Mouse (Mus musculus): ENCODE results near the gene Shc2. TPM values are rescaled to one million over a fixed set of nuclear protein-coding genes. Genes with fewer than 3 reads are reported as not detected.

Shc2 gene
- polyA plus RNA-seq, 1 experiment from 2014 or later: 8.5 TPM

DNA sequence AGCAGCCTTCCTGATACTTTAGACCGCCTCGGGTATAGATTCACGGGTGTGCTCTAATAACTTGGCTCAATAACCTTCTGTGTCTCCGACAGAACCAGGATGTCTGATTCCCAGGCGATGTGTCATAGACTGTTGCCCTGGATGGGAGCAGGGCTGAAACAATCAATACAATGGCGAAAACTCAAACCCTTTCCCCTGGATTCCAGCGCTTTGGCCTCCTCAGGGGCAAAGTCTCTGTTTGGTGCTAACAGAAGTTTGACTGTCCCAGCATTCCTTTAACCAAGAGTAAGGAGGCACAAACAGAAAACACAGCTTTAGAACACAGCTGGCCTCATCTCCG is 42.2 kb downstream of the Shc2 start:
- Histone ChIP-seq H3K36me3 (ENCODE audit: control insufficient read depth, insufficient read depth, low read length) (no peaks in the 10 kb centered on the region), H3K4me2 (replicated peaks; ENCODE audit: low read depth, low read length) (no peak overlapping the region), H3K9me3 (ENCODE audit: control insufficient read depth, low read length) (no peaks in the 10 kb centered on the region), H3K4me1 (ENCODE audit: control insufficient read depth, insufficient read depth, low read length) (no peaks in the 10 kb centered on the region), H3K27ac (ENCODE audit: low read depth, low read length) (no peak overlapping the region), H3K4me3 (ENCODE audit: low read length) (no peak overlapping the region), H3K9ac (ENCODE audit: low read depth, low read length) (no peak overlapping the region), H3K27me3 (ENCODE audit: control insufficient read depth, insufficient read depth, low read length) (0 out of 2 replicates have a peak, but pooled peaks cover 3% of the 10 kb centered on the region)
- peak; percentile 36; the same call in 1 of the 2 replicates for ATAC-seq (ENCODE audit: low FRiP score, low TSS enrichment)
- 64% methylated on average over 8 of the region's 8 CpGs for WGBS

DNA sequence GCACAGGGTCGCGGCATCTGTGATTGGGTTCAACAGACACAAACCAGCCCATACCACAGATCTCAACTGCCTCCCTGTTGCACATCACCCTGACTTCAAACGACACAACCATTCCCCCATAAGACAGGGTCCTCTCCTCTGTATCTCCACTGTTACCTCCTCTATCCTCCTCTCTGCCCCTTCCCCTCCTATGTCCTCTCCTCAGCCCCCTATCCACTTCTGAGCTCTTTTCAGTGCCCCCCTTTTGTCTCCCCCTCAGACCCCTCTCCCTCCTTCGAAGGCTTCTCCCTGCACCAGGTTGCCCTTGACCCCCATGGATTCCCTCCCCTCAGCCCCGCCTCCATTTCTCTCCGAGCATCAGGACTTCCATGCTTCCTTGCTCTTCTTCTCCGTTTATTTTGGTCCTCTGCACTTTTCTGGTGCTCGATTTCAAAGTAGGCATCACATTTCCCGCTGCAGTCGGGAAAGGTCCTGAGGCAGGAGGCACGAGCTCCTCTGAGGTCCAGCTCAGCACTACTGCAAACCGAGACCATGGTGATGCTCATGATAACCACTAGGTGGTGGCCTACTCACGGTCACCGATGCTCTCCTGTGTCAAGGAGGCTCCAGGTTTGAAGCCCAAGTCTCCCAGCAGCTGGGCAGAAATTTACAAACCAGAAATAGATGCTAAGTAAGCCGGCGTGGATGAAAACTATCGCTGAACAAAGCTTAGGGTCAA is 42.7 kb downstream of the Shc2 start:
- H3K27me3 ChIP-seq (ENCODE audit: control insufficient read depth, insufficient read depth, low read length): 0 out of 2 replicates have a peak, but pooled peaks cover 3% of the 10 kb centered on the region
- WGBS: 12% methylated on average over 17 of the region's 17 CpGs
- peak; percentile 93 for ATAC-seq (ENCODE audit: low FRiP score, low TSS enrichment)

DNA sequence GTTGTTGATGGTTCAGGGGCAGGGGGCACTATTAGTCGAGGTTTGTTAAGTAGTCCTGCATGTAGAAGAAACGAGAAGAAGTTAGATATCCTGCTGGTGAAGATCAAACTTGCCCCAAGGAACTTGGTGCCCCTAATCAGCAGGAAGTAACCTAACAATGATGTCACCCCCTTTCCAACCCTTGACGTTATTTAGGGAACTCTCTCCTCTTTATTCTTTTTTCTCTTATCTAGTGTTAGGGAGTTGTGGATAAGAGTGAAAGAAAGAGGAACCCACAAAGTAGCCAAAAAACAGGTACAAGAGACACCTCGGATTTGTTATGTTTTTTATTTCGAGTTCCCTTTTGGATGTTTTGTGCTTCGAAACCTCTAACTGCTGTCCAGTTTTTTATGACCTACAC is 43.6 kb downstream of the Shc2 start:
- Histone ChIP-seq H3K27me3 (ENCODE audit: control insufficient read depth, insufficient read depth, low read length) (0 out of 2 replicates have a peak, but pooled peaks cover 3% of the 10 kb centered on the region), H3K36me3 (ENCODE audit: control insufficient read depth, insufficient read depth, low read length) (no peaks in the 10 kb centered on the region), H3K4me2 (replicated peaks; ENCODE audit: low read depth, low read length) (no peak overlapping the region), H3K4me3 (ENCODE audit: low read length) (no peak overlapping the region), H3K9ac (ENCODE audit: low read depth, low read length) (no peak overlapping the region), H3K9me3 (ENCODE audit: control insufficient read depth, low read length) (no peaks in the 10 kb centered on the region), H3K27ac (ENCODE audit: low read depth, low read length) (no peak overlapping the region), H3K4me1 (ENCODE audit: control insufficient read depth, insufficient read depth, low read length) (no peaks in the 10 kb centered on the region)
- WGBS: 51% methylated on average over 6 of the region's 6 CpGs
- ATAC-seq (ENCODE audit: low FRiP score, low TSS enrichment): no peak

More for the DNA sequence above, 42.7 kb downstream of the Shc2 start:
- no peaks in the 10 kb centered on the region for H3K4me1 ChIP-seq (ENCODE audit: control insufficient read depth, insufficient read depth, low read length)
- no peak overlapping the region for H3K4me2 ChIP-seq (replicated peaks; ENCODE audit: low read depth, low read length)
- H3K9me3 ChIP-seq (ENCODE audit: control insufficient read depth, low read length): no peaks in the 10 kb centered on the region
- no peak overlapping the region for H3K9ac ChIP-seq (ENCODE audit: low read depth, low read length)
- H3K36me3 ChIP-seq (ENCODE audit: control insufficient read depth, insufficient read depth, low read length): no peaks in the 10 kb centered on the region
- no peak overlapping the region for H3K27ac ChIP-seq (ENCODE audit: low read depth, low read length)
- H3K4me3 ChIP-seq (ENCODE audit: low read length): no peak overlapping the region

DNA sequence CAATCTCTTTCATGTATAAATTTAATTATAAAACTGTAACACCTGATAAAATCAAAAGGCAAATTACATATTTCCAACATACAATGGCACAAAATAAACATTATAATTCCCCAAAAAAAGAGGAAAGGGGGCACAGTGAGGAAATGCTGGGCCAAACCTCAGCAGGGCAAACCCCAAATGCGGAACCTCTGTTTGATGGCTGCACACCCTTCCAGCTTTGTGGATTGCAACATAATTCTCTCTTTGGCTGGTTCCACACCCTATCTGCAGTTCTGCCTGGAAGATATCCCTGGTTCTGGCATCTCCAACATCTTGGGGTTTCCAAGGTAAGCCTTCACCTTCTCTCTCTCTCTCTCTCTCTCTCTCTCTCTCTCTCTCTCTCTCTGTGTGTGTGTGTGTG is 47.0 kb downstream of the Shc2 start:
- WGBS: 96% methylated on average over 1 of the region's 1 CpGs
- 0 out of 2 replicates have a peak, but pooled peaks cover 3% of the 10 kb centered on the region for H3K27me3 ChIP-seq (ENCODE audit: control insufficient read depth, insufficient read depth, low read length)

DNA sequence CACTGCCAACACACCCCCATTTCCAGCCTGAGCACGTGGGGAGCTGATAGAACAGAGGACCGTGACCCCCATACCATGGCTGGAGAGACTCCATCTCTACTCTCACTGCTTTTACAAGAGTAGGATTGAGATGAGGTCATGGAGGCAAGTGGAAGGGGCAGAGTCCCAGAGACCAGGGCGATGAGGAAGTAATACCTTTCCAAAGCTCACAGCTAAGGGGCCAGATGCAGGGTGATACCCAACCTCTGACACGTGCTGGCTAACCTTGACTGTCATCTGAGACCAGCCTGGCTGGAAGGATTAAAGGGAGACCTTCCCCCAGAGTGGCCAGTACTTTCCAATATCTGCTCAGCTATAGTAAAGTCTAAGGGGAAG is 50.0 kb downstream of the Shc2 start:
- WGBS: 68% methylated on average over 4 of the region's 4 CpGs
- Histone ChIP-seq H3K4me2 (replicated peaks; ENCODE audit: low read depth, low read length) (no peak overlapping the region), H3K9me3 (ENCODE audit: control insufficient read depth, low read length) (no peaks in the 10 kb centered on the region), H3K36me3 (ENCODE audit: control insufficient read depth, insufficient read depth, low read length) (no peaks in the 10 kb centered on the region), H3K9ac (ENCODE audit: low read depth, low read length) (no peak overlapping the region), H3K4me3 (ENCODE audit: low read length) (no peak overlapping the region), H3K4me1 (ENCODE audit: control insufficient read depth, insufficient read depth, low read length) (no peaks in the 10 kb centered on the region), H3K27me3 (ENCODE audit: control insufficient read depth, insufficient read depth, low read length) (no peaks in the 10 kb centered on the region), H3K27ac (ENCODE audit: low read depth, low read length) (no peak overlapping the region)
- no peak for ATAC-seq (ENCODE audit: low FRiP score, low TSS enrichment)

More for the DNA sequence above, 47.0 kb downstream of the Shc2 start:
- H3K9me3 ChIP-seq (ENCODE audit: control insufficient read depth, low read length): no peaks in the 10 kb centered on the region
- no peak overlapping the region for H3K27ac ChIP-seq (ENCODE audit: low read depth, low read length)
- H3K4me3 ChIP-seq (ENCODE audit: low read length): no peak overlapping the region
- no peak for ATAC-seq (ENCODE audit: low FRiP score, low TSS enrichment)
- H3K4me1 ChIP-seq (ENCODE audit: control insufficient read depth, insufficient read depth, low read length): no peaks in the 10 kb centered on the region
- no peak overlapping the region for H3K4me2 ChIP-seq (replicated peaks; ENCODE audit: low read depth, low read length)
- H3K36me3 ChIP-seq (ENCODE audit: control insufficient read depth, insufficient read depth, low read length): no peaks in the 10 kb centered on the region
- H3K9ac ChIP-seq (ENCODE audit: low read depth, low read length): no peak overlapping the region

DNA sequence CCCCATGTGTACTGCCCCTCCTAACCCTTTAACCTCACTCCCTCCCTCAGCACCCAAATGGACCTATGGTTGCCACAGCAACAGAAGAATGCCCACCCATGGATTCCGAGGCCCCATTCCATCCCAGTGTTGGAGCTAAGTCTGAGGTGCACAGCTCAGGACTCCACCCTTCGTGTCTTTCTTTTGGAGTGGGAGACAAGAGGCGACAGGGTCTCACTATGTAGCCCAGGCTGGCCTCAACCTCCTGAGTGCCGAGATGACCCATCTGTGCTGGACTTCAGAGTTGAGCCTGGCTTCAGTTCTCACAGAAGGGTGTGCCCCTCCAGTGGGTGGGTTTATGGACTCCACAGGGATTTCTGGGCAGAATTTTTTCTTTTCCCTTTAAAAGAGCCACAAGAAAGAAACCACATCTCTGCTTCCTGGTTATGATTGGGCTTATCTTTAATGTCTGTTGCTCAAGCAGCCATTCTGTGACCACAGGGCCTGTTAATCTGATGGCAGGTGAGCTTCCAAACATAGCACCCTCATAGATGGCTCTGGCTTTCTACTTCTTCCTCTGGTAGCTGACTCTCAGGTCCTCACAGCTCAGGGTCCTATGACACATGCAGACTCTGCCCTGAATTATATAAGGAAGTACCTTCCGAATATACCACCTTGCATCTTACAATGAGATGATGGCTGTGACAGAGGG is 50.5 kb downstream of the Shc2 start, which contains the start of gene Theg:
Gene Theg, minus strand, starts transcription at position 271 of the 691 bp plus-strand sequence.
- Histone ChIP-seq H3K4me2 (replicated peaks; ENCODE audit: low read depth, low read length) (no peak within 1 kb of the TSS), H3K4me1 (ENCODE audit: control insufficient read depth, insufficient read depth, low read length) (no peaks in the 10 kb centered on the region), H3K9me3 (ENCODE audit: control insufficient read depth, low read length) (no peaks in the 10 kb centered on the region), H3K27me3 (ENCODE audit: control insufficient read depth, insufficient read depth, low read length) (no peaks in the 10 kb centered on the region), H3K9ac (ENCODE audit: low read depth, low read length) (no peak within 1 kb of the TSS), H3K4me3 (ENCODE audit: low read length) (no peak within 1 kb of the TSS), H3K36me3 (ENCODE audit: control insufficient read depth, insufficient read depth, low read length) (no peaks in the 10 kb centered on the region), H3K27ac (ENCODE audit: low read depth, low read length) (no peak within 1 kb of the TSS)
- WGBS: 83% methylated on average over 5 of the region's 5 CpGs
- ATAC-seq (ENCODE audit: low FRiP score, low TSS enrichment): no peak

DNA sequence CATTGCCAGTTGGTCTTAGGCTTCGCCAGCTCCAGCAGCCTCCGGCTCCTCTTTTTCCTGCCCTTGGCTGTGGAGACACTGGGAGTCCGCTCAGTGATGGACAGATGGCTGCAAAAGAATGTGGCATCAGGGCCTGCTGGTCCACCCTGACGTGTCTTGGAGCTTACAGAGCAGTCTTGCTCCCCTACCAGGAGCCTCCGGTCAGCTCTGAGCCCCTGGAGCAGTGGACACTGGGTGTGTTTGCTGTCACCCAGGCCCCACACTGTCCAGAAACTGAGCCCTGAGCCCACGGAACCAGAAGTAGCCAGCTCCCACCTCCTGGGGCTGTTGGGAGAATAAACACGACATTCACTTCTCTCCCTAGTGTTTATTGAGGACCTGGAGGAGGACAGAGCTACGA is 51.5 kb downstream of the Shc2 start:
- WGBS: 67% methylated on average over 8 of the region's 8 CpGs
- Histone ChIP-seq H3K27me3 (ENCODE audit: control insufficient read depth, insufficient read depth, low read length) (no peaks in the 10 kb centered on the region), H3K27ac (ENCODE audit: low read depth, low read length) (no peak overlapping the region), H3K9ac (ENCODE audit: low read depth, low read length) (no peak overlapping the region), H3K9me3 (ENCODE audit: control insufficient read depth, low read length) (no peaks in the 10 kb centered on the region), H3K4me1 (ENCODE audit: control insufficient read depth, insufficient read depth, low read length) (no peaks in the 10 kb centered on the region), H3K4me2 (replicated peaks; ENCODE audit: low read depth, low read length) (no peak overlapping the region), H3K36me3 (ENCODE audit: control insufficient read depth, insufficient read depth, low read length) (no peaks in the 10 kb centered on the region), H3K4me3 (ENCODE audit: low read length) (no peak overlapping the region)
- no peak for ATAC-seq (ENCODE audit: low FRiP score, low TSS enrichment)

DNA sequence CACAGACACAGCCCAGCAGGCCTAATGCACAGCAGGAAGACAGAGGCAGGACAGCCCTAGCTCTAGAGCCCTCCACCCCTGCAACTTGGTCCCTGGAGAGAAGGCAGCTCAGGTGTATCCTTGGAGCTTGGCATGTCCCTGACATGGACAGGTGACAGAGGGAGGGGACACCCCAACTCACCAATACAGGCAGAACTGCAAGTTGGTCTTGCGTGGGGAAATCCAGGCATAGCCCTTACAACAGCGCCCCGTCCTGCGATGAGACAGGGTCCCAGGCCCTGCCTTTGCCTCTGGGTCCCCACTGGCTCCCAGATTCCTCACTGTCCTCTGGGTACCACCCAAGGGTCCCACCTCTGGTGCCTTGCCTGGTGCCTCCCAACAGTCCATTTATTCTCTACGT is 52.0 kb downstream of the Shc2 start:
- H3K4me3 ChIP-seq (ENCODE audit: low read length): no peak overlapping the region
- H3K4me2 ChIP-seq (replicated peaks; ENCODE audit: low read depth, low read length): no peak overlapping the region
- no peak for ATAC-seq (ENCODE audit: low FRiP score, low TSS enrichment)
- no peaks in the 10 kb centered on the region for H3K27me3 ChIP-seq (ENCODE audit: control insufficient read depth, insufficient read depth, low read length)
- no peaks in the 10 kb centered on the region for H3K9me3 ChIP-seq (ENCODE audit: control insufficient read depth, low read length)
- H3K4me1 ChIP-seq (ENCODE audit: control insufficient read depth, insufficient read depth, low read length): no peaks in the 10 kb centered on the region
- no peak overlapping the region for H3K9ac ChIP-seq (ENCODE audit: low read depth, low read length)
- H3K36me3 ChIP-seq (ENCODE audit: control insufficient read depth, insufficient read depth, low read length): no peaks in the 10 kb centered on the region
- no peak overlapping the region for H3K27ac ChIP-seq (ENCODE audit: low read depth, low read length)
- WGBS: 95% methylated on average over 5 of the region's 5 CpGs

DNA sequence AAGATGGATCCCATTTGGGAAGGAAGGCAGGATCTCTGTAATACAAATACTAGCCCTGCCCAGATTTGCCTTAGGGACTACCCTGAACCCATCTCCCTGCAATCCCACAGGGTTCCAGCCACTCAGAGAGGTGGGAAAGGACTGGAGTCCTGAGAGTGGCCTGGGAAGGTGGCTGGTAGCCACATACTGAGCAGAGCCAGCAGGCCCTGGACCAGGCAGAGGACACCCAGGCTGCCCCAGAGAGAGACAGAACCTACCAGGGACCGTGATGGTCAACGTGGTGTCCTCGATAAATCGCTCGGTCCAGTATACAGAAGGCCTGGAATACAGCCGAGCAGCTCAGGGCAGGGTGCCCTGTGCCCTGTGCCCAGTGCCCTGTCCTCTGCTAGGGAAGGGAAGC is 52.6 kb downstream of the Shc2 start:
- Histone ChIP-seq H3K4me2 (replicated peaks; ENCODE audit: low read depth, low read length) (no peak overlapping the region), H3K9me3 (ENCODE audit: control insufficient read depth, low read length) (no peaks in the 10 kb centered on the region), H3K4me1 (ENCODE audit: control insufficient read depth, insufficient read depth, low read length) (no peaks in the 10 kb centered on the region), H3K4me3 (ENCODE audit: low read length) (no peak overlapping the region), H3K36me3 (ENCODE audit: control insufficient read depth, insufficient read depth, low read length) (no peaks in the 10 kb centered on the region), H3K27me3 (ENCODE audit: control insufficient read depth, insufficient read depth, low read length) (no peaks in the 10 kb centered on the region), H3K27ac (ENCODE audit: low read depth, low read length) (no peak overlapping the region), H3K9ac (ENCODE audit: low read depth, low read length) (no peak overlapping the region)
- 94% methylated on average over 6 of the region's 6 CpGs for WGBS
- ATAC-seq (ENCODE audit: low FRiP score, low TSS enrichment): no peak

Measured in kidney, embryonic 14.5 days (tissue).